Mouse (Mus musculus): ENCODE measurements around the gene Dcaf1. TPM values are rescaled to one million over a fixed set of nuclear protein-coding genes. Genes with fewer than 3 reads are reported as not detected.
A peak's percentile ranks its signal among the peaks of the same experiment; 100 is the strongest.

Dcaf1 gene
- 16.5 and 20.9 TPM in 2 replicates for polyA plus RNA-seq (2015; fragmentation: Nextera tagmentation; extraction: Ambion mirVana)

GRCm38 (mm10) chr9:106821618-106822380 lies at the start of gene Dcaf1:
Gene Dcaf1 (plus strand): TSS chr9:106821874.
- Histone ChIP-seq H3K27ac (peak within 1 kb of the TSS; percentile 96), H3K4me2 (peak within 1 kb of the TSS; percentile 81), H3K27me3 (no peaks in the 10 kb centered on the region), H3K4me3 (peak within 1 kb of the TSS; percentile 99), H3K9me3 (no peaks in the 10 kb centered on the region), H3K4me1 (0 out of 2 replicates have a peak, but pooled peaks cover 3% of the 10 kb centered on the region), H3K36me3 (no peaks in the 10 kb centered on the region), H3K9ac (peak within 1 kb of the TSS; percentile 90)
- ATAC-seq (ENCODE audit: insufficient number of reproducible peaks, low FRiP score, low TSS enrichment, low read depth) = peak; percentile 97
- 0% methylated on average over 65 of the region's 71 CpGs for WGBS

GRCm38 (mm10) chr9:106776116-106776515 lies 45.6 kb upstream of the Dcaf1 start:
- Histone ChIP-seq H3K9me3 (no peaks in the 10 kb centered on the region), H3K27me3 (no peaks in the 10 kb centered on the region), H3K9ac (no peak overlapping the region), H3K4me3 (no peak overlapping the region), H3K27ac (no peak overlapping the region), H3K4me2 (no peak overlapping the region), H3K36me3 (no peaks in the 10 kb centered on the region), H3K4me1 (no peaks in the 10 kb centered on the region)
- ATAC-seq (ENCODE audit: insufficient number of reproducible peaks, low FRiP score, low TSS enrichment, low read depth) = no peak
- WGBS = 84% methylated on average over 1 of the region's 1 CpGs

GRCm38 (mm10) chr9:106777423-106777822 lies 44.3 kb upstream of the Dcaf1 start:
- H3K9me3 ChIP-seq = no peaks in the 10 kb centered on the region
- no peak overlapping the region for H3K4me2 ChIP-seq
- H3K27me3 ChIP-seq = no peaks in the 10 kb centered on the region
- no peak overlapping the region for H3K9ac ChIP-seq
- no peak overlapping the region for H3K27ac ChIP-seq
- ATAC-seq (ENCODE audit: insufficient number of reproducible peaks, low FRiP score, low TSS enrichment, low read depth) = no peak
- H3K4me1 ChIP-seq = no peaks in the 10 kb centered on the region
- no peak overlapping the region for H3K4me3 ChIP-seq
- H3K36me3 ChIP-seq = no peaks in the 10 kb centered on the region
- WGBS = 87% methylated on average over 3 of the region's 3 CpGs

- WGBS = 79% methylated on average over 4 of the region's 4 CpGs
- Histone ChIP-seq H3K36me3 (no peaks in the 10 kb centered on the region), H3K4me2 (no peak overlapping the region), H3K9ac (no peak overlapping the region), H3K9me3 (no peaks in the 10 kb centered on the region), H3K27ac (no peak overlapping the region), H3K4me3 (no peak overlapping the region), H3K4me1 (no peaks in the 10 kb centered on the region), H3K27me3 (no peaks in the 10 kb centered on the region)
- ATAC-seq (ENCODE audit: insufficient number of reproducible peaks, low FRiP score, low TSS enrichment, low read depth) = no peak
These were observed 43.4 kb upstream of the Dcaf1 start for GRCm38 (mm10) chr9:106778319-106778718.

DNA sequence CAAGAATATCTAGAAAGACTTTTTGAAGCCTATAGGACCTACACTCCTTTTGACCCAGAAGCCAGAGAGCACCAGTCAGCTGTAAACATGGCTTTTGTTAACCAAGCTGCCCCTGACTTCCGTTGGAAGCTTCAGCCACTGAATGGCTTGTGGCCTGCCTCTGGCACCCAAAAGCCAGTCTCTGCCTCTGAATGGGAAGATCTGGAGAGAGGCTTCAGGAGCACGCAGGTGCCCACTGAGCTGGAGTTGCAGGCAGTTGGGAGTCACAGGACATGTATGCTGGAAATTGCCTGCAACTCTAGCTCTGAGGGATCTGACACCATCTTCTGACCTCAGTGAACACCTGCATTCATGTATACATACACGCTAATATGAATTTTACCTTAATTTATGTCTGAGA lies 41.6 kb upstream of the Dcaf1 start:
- no peak for ATAC-seq (ENCODE audit: insufficient number of reproducible peaks, low FRiP score, low TSS enrichment, low read depth)
- H3K36me3 ChIP-seq = no peaks in the 10 kb centered on the region
- no peak overlapping the region for H3K27ac ChIP-seq
- no peak overlapping the region for H3K4me2 ChIP-seq
- no peak overlapping the region for H3K4me3 ChIP-seq
- 88% methylated on average over 3 of the region's 3 CpGs for WGBS
- H3K27me3 ChIP-seq = no peaks in the 10 kb centered on the region
- no peak overlapping the region for H3K9ac ChIP-seq
- H3K4me1 ChIP-seq = no peaks in the 10 kb centered on the region
- H3K9me3 ChIP-seq = no peaks in the 10 kb centered on the region

DNA sequence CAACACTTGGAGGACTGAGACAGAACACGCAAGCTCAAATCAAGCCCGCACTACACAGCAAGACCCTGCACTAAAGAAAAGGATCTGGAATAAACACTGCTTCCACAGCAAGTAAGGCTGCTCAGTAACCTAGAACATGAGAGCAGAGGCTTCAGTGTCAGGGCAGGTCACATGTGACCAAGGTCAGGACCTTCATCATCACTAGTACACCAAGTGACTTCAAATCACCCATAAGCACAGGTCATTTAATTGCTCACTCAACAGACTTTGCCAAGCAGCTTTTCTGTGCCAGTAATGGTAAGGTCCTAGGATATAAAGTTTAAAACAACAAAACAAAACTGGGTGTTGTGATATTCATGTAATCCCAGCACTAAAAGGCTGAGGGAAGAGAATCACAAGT lies 38.1 kb upstream of the Dcaf1 start:
- H3K4me3 ChIP-seq = no peak overlapping the region

GRCm38 (mm10) chr9:106785206-106785605 lies 36.5 kb upstream of the Dcaf1 start:
- peaks cover 16% of the 10 kb centered on the region for H3K4me1 ChIP-seq
- H3K27ac ChIP-seq = no peak overlapping the region
- H3K36me3 ChIP-seq = no peaks in the 10 kb centered on the region
- H3K9me3 ChIP-seq = no peaks in the 10 kb centered on the region
- H3K4me3 ChIP-seq = no peak overlapping the region
- 78% methylated on average over 3 of the region's 3 CpGs for WGBS
- H3K27me3 ChIP-seq = no peaks in the 10 kb centered on the region
- no peak overlapping the region for H3K4me2 ChIP-seq
- no peak overlapping the region for H3K9ac ChIP-seq
- ATAC-seq (ENCODE audit: insufficient number of reproducible peaks, low FRiP score, low TSS enrichment, low read depth) = no peak

More for the DNA sequence above, 38.1 kb upstream of the Dcaf1 start:
- no peak for ATAC-seq (ENCODE audit: insufficient number of reproducible peaks, low FRiP score, low TSS enrichment, low read depth)
- Histone ChIP-seq H3K27me3 (no peaks in the 10 kb centered on the region), H3K4me1 (peaks cover 9% of the 10 kb centered on the region), H3K9ac (no peak overlapping the region), H3K9me3 (no peaks in the 10 kb centered on the region), H3K4me2 (no peak overlapping the region), H3K36me3 (no peaks in the 10 kb centered on the region), H3K27ac (no peak overlapping the region)
- WGBS = 100% methylated on average over 2 of the region's 2 CpGs

DNA sequence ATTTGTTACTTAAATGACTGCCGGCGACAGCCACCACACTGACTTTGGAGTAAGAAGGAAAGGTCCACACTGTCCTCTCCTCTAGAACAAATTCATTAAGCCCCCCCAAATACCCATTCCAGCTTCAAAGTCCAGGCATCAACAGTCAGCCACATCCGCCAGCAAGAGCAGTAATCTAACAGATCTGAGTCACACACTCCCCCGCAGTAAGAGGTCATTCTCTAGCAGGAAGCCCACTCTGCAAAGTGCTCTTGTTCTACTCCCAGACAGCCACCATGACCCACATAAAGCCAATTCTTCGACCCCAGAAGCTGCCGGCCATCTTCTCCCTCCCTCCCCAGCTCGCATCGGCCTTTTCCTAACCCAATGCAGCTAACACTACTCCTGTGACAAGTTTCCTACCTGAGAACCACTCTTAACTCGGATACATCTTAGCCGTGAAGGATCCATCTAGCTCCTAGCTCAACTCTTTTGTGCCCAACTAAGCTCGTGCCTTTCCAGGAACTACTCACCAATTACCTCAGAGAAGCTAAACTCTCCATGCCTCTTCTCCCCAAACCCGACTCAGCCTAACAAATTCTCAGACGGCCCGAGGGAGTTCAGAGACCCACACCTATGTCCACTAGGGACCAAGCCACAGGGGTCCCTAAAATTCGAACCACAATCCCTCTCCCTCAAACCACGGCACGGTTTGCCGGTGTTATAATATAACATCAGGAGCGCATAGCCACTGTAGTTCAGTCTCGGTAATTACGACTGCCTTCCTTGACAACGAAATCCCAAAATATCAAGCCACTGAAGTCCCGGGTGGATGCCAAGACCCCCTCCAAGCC lies 33.5 kb upstream of the Dcaf1 start:
- H3K9me3 ChIP-seq = no peaks in the 10 kb centered on the region

DNA sequence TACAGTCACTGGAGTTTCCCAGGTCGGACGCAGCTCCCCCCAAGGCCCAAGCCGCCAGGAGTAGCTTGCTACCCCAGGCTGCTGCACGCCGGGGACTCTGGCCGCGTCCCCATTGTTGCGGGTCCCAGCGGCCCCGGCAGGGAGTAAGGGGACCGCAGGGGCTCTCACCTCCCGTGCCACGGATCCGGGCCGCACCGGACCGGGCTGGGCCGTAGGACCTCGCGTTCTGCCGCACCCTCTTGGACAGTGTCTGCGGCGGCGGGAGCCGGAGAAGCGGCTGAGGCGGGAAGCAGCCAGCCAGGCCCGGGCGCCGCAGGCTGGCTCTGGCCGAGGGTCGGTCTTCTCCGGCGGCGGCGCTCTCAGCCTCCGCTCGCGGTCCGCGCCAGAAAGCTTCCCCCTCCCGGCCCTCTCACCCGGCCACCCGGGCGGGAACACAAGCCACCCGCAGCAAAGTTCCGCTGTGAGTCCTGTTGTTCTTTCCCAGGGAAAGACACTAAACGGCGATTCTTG lies 32.8 kb upstream of the Dcaf1 start, which contains the start of gene Rad54l2:
Gene Rad54l2 (minus strand): TSS at position 383 of the 510 bp plus-strand sequence.
- H3K27me3 ChIP-seq = no peaks in the 10 kb centered on the region
- peak within 1 kb of the TSS; percentile 100 for H3K9ac ChIP-seq
- under 1% methylated on average over 49 of the region's 49 CpGs for WGBS
- peaks cover 16% of the 10 kb centered on the region for H3K4me1 ChIP-seq
- ATAC-seq (ENCODE audit: insufficient number of reproducible peaks, low FRiP score, low TSS enrichment, low read depth) = peak; percentile 80
- no peaks in the 10 kb centered on the region for H3K9me3 ChIP-seq
- no peaks in the 10 kb centered on the region for H3K36me3 ChIP-seq
- H3K4me2 ChIP-seq = peak within 1 kb of the TSS; percentile 70
- H3K27ac ChIP-seq = peak within 1 kb of the TSS; percentile 89
- peak within 1 kb of the TSS; percentile 97 for H3K4me3 ChIP-seq

More for the DNA sequence above, 33.5 kb upstream of the Dcaf1 start:
- WGBS = 5% methylated on average over 23 of the region's 23 CpGs
- no peaks in the 10 kb centered on the region for H3K27me3 ChIP-seq
- peak overlapping the region; percentile 89 for H3K27ac ChIP-seq
- no peaks in the 10 kb centered on the region for H3K36me3 ChIP-seq
- ATAC-seq (ENCODE audit: insufficient number of reproducible peaks, low FRiP score, low TSS enrichment, low read depth) = no peak
- H3K4me1 ChIP-seq = peaks cover 16% of the 10 kb centered on the region
- H3K4me2 ChIP-seq = peak overlapping the region; percentile 70
- peak overlapping the region; percentile 100 for H3K9ac ChIP-seq
- H3K4me3 ChIP-seq = peak overlapping the region; percentile 97

- Histone ChIP-seq H3K27ac (0 out of 2 replicates have a peak overlapping the region, but pooled peaks have one; percentile 89), H3K9ac (peak overlapping the region; percentile 100), H3K4me2 (peak overlapping the region; percentile 70), H3K4me3 (peak overlapping the region; percentile 97), H3K27me3 (no peaks in the 10 kb centered on the region), H3K4me1 (peaks cover 16% of the 10 kb centered on the region), H3K9me3 (no peaks in the 10 kb centered on the region), H3K36me3 (no peaks in the 10 kb centered on the region)
- WGBS = 9% methylated on average over 10 of the region's 10 CpGs
- ATAC-seq (ENCODE audit: insufficient number of reproducible peaks, low FRiP score, low TSS enrichment, low read depth) = no peak
These were observed 32.3 kb upstream of the Dcaf1 start for GRCm38 (mm10) chr9:106789363-106789762.

- ATAC-seq (ENCODE audit: insufficient number of reproducible peaks, low FRiP score, low TSS enrichment, low read depth) = no peak
- Histone ChIP-seq H3K4me3 (no peak overlapping the region), H3K4me2 (no peak overlapping the region), H3K4me1 (peaks cover 13% of the 10 kb centered on the region), H3K9ac (no peak overlapping the region), H3K9me3 (no peaks in the 10 kb centered on the region), H3K27ac (no peak overlapping the region), H3K36me3 (no peaks in the 10 kb centered on the region), H3K27me3 (no peaks in the 10 kb centered on the region)
- 61% methylated on average over 6 of the region's 6 CpGs for WGBS
These were observed 30.8 kb upstream of the Dcaf1 start for GRCm38 (mm10) chr9:106790831-106791230.

All from limb, embryonic 15.5 days (tissue).